Mouse (Mus musculus) retina, adult 2 months (tissue): ENCODE measurements at regions not wholly inside any gene's neighbourhood (a gene's known extent, or its start where the extent isn't known, plus 50 kb on each side); places are given as distances from the start of the nearest gene placed in this dataset.
"Not testable (repeated sequence)": the region's sequence is repeated elsewhere in the genome, so short reads cannot be mapped to it uniquely, and the experiment has no call there.

Source experiments
- DNase-seq: peaks from one replicate; pipeline ENCODE4 v3.0.0-alpha.2; 2012; ENCODE audit warnings: low read depth, low spot score

DNA sequence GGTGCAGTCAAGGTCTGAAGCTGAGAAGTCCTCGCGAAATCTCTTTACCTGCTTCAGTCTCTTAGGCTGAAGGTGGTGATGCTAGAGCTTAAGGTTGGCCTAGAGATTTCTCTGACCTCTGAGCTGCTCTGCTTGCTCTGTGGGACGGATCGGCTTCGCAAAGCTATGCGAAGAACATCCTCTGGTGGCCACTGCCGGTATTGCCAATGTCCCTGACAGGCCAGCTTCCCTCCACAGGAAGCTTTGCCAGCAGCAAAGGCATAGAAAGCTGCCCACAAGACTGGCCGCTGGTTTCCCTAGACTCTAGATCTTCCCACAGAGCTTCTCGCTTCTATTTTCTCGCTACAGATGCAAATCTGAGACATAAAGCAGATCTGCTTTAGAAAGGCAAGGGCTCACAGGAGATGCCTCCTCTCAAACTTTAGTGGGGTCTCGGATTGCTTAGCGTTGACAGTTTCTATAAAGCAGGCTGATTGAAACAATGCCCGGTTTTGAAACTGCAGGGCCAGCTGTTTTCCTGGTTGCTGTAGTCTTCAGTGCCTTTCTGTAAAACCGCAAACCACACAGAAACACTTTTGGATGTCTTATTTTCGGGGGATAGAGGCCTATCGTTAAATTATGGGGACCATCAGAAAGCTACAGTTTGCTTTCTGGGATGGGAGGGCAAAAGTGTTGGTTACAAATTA is 153.7 kb downstream of the Car8 start:
- DNase-seq = peak; percentile 11

DNA sequence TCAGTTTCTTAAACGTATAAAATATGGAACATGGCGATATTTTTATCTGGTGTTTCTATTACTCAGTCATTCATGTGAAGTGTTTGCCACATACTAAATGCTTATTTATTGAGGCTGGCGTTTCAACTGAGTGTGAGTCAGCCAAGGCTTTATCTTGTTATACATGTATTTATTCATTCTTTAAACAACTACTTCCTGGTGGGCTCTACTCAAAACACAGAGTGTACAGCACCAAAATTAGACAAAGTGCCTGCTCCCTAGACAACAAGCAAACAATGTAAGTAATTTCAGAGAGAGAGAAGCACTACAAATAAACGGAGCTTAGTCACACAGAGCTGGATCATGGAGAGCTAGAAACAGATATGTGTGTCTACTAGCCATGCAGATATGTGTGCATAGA is 159.5 kb downstream of the Car8 start:
- no peak for DNase-seq

DNA sequence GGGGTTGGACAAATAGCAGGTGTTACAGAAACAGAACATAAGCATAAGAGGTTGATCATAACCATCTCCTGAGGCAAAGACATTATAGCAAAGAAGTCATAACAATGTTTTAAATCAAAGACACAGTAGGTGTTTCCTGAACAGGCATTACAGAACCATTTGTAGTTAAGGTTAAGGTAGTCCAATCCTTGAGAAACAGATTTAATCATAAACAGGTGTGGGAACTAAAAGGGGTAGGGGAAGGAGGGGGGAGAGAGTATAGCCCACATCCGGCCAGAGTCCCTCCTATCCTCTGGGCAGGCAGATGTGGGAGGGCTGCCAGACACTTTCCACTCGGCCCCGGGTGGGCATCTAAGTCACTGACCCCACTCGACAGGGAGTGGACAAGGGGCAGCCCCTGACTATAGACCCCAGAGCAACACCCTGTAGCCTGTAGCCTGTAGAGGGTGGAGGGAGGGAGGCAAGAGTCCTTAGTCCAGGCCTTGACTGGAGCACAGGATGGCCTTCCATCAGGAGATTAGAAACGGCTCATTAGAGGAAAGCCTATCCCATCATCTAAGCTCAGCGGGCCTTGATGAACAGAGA is 165.8 kb downstream of the Car8 start:
- DNase-seq = no peak

DNA sequence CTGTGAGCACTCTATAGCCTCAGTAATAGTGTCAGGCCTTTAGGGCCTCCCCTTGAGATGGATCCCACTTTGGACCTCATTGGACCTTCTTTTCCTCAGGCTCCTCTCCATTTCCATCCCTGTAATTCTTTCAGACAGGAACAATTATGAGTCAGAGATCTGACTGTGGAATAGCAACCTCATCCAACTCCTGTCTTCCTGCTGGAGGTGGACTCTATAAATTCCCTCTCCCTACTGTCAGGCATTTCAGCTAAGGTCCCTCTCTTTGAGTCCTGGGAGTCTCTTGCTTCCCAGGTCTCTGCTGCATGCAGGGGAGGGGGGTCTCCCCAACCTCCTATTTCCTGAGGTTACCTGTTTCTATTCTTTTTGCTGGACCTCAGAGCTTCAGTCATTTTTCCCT is 168.1 kb downstream of the Car8 start:
- not testable (repeated sequence) for DNase-seq

DNA sequence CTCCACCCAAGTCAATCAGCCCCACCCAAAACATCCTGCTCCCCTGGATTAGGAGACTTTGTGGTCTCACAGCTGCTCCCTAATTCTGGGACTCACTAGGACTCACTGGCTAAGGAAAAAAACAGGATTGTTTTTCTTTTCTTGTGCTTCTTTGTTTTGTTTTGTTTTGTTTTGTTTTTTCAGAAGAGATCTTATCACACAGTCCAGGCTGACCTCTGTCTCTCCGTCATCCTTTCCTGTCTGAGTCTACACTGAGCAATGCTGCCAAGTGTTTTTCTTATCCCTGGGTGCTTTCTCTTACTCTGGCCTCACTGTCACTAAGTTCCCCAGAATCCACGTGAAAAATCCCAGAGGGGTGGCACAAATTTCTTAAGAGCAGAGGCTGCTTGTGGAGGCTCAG is 170.8 kb downstream of the Car8 start:
- no peak for DNase-seq

DNA sequence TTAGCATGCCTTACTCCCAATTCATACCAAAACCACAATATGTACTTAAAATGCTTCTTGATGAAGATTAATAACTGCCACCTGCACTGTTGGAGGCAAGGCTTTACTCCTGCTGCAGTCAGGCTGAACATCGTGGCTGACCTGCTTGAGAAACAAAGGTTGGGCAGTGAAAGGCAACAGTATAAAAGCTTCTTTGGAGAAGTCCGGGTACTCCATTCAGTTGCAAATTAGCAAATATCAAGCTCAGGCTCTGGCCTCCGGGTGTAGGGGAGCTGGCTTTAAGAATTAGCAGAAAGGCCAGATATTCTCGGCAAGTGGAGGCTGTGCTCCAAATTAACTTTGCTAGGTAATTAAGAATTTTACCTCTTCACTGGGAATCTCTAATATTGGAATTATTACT is 197.1 kb downstream of the Car8 start:
- no peak for DNase-seq

DNA sequence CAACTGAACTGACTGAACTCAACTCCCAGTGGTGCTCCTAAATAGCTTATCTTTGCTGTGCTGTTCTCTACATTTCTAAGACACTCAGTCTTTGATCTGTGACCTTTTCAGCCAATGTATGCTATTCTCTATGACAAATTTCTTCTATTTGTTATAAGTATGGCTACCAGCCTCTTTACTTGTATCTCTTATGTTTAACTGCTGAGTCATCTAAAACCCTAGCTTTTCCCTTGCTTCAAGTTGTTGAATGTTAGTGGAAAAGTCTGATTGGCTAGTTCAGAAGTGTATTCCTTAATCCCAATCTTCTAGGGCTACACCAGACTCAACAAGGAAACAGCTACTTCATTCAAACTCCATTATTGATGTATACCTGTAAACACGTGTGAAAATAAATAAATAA is 201.0 kb downstream of the Car8 start:
- DNase-seq = no peak

DNA sequence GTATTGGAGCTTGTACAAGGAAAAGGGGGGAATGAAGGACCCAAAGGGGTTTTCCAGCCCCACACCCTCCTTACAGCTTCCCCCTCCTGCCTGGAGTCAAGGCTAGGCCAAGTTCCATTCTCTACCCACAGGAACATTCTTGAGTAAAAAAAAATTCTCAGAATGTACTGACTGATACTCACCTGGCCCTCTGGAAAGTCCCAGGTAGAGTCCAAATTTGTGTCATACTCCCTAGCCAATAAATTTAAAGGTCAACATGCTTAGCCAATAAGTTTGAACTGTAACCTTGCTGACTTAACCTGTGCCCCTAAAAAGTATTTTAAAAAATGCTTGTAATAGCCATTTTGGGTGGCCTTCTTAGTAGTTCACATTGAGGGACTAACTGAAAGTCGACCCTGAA is 205.4 kb downstream of the Car8 start:
- not testable (repeated sequence) for DNase-seq

DNA sequence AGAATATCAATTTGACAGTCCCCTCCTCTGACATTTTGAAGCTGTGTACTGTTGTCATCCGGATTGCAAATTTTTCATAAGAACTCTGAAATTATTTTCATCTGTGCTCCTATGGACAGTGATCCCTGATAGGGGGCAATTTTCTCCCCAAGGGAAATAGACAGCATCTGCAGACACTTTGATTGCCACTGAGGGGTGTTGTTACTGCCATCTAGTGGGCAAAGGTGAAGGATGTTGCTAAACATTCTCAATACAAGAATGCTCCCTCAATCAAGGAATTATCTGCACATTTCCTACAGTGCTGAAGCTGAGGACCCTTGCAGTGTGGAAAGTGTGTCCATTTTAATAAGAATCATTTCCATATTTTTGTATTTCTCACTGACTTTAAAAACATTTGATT is 233.7 kb downstream of the Car8 start:
- DNase-seq = peak; percentile 9

DNA sequence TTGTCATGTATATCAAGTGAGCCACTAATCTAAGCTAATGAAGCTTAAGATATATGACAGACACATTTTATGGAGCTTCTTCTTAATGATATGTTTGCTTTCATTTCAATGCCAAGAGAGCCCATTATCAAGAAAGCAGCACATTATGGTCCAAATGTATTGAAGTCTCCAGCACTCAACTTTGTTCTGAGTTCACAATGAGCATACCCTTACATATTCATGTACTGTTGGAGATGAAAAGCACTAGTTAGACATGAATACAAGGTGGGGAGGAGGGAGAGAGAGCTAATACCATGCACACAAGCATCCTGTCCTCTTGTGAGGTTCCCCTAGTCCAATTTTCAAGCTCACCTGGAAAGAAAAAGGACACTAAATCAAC is 241.3 kb downstream of the Car8 start:
- DNase-seq = no peak

DNA sequence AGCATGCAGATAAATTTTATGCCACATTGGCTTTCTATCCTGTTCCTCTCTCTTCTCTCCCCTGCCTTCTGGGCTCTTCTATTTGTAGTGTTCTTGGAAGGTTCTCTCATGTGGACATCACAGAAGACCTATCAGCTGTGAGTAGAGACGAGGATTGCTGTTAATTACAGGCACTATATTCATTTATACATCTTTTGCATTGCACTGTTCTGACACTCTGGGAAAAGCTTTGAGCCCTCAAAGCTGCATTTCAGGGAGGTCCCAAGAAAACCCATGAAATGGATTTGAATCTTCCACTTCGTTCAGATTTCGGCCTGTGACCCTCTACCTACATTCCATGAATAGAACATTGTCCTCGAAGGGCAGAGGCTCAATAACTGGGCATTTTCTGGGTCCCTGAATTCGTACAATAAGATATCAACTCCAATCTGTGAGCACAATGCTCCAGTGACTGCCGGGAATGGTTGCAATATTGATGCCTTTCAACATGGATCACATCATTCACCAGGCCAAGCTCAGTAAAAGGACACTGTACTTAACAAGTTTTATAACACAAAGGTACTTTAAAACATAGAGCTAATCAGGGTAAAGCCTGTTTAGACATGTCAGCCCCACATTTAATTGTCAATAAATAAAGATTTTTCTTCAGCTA is 241.8 kb downstream of the Car8 start:
- no peak for DNase-seq

DNA sequence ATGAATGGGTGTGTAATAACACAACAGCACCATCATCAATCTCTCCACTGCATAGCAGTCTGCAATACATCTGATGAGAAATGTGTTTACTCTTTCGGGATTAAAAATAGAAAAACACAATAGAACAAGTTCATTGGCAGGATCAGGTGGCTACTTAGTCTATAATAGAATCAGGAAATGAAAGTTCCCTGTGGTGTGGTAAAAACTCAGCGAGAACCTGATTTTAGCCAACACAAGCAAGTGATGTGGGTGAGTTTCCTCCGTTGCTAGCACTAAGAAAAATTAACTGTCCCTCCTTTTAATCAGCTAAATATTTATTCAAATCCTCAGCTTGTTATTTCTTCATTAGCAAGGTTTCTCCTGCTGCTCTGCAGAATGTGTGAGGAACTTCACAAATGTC is 245.9 kb downstream of the Car8 start:
- DNase-seq = no peak

DNA sequence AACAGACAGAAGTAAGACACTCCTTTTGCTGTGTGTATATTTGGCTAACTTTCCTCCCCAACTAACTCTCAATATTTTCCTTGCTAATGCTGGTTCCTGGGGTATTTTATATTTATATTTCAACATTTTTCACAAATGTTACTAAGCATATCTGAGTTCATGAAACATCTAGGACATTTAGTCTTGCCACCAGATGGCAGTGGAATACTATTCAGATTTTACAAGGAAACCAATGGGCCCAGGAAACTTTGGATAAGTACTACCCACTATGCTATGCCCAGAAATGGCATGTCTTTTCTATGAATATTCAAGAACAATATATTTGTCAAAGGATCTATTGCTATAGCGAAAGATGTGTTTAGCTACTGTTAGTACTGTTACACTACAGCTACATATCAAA is 251.1 kb downstream of the Car8 start:
- no peak for DNase-seq

DNA sequence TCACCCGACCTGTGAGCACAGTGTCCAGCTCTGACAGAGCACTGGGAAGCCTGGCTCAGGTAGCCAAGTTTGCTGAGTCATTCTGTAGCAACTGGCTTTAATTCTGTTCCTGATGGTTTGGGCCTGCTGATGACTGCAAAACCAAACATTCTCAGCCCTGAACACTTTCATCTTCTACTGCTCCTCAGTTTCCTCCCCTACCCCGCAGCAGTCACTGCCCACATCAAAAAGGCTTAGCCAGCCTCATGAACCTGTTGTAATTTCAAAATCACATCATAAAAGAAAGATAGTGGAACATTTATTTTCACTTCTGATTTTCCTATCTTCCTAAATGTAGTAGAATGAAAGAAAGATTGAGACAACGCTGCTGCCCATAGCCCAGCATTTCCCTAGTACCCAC is 251.5 kb downstream of the Car8 start:
- no peak for DNase-seq

DNA sequence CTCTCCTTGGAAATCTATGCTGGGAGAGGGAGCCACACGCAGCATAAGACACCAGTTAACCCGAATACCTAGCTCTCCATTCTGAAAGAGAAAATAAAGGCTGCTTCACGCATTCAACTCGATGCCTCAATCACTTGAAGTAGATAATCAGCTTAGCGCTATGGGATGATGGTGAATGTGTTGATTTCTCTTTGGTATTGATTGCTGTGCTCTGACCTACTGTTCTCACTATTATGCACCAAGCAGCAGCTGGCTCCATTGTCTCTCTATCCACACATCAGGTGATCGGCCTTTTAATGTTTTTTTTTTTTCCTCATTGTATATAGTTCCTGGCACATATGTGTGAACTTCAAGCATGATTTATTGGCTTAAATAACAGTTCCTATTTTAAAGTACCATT is 254.0 kb downstream of the Car8 start:
- no peak for DNase-seq

DNA sequence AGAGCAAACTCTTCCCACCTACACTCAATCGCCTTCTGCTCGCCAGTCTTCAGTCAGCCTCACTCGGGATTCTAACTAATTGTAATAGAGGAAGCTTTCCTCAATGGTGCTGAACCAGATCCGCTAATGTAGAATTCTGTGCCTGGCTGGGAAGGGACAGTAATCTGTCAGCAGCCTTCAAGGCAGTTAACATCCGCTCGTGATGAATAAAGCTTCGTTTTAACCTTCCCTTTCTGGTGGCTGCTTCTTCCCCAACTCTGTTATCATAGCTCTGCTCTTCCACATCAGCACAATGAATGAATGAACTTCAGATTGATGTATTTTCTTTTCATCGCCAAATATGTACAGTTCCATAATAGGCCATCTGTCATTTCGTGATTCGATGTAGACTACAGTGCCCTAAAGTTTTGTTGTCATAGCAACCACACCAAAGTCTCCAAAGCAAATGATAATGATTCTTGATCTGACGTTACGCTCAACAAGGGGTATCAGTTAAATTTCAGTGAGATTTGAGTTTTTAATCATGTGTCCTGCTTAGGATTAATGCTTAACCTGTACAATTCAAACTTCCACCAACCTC is 259.0 kb downstream of the Car8 start:
- DNase-seq = no peak

DNA sequence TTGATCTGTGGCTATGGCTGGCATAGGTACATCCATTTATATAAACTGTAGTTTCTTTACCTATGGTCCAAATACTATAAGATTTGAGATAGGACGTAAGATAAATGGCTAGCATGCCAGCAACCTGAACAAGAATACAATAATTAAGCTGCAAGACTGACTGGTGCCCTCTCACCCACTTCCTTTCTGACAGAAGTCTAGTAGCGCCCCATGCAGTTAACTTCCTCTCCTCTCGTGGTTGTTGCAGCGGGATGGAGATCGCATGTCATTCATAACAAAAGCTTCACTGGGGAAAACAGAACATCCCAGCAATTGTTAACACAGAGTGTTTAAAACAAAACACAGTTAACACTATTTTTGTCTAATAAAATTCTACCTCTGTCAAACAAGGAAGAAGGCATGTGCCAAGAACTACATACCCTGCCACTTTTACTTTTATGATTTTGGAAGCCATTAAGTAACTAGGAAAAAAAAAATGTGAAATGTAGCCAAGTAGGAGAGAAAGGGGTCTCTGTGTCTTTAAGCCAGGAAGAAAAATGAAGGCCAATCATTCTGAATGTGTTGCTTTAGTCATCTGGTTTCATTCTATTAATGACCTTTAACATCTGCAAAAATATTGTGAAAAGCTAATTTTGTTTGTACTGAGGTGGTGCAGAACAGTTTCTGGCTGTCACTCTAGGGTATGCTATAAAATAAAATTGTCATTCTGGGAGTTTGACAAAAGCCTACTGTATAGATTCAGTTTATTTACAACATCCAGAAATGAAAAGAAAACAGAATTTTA is 261.0 kb downstream of the Car8 start:
- no peak for DNase-seq

DNA sequence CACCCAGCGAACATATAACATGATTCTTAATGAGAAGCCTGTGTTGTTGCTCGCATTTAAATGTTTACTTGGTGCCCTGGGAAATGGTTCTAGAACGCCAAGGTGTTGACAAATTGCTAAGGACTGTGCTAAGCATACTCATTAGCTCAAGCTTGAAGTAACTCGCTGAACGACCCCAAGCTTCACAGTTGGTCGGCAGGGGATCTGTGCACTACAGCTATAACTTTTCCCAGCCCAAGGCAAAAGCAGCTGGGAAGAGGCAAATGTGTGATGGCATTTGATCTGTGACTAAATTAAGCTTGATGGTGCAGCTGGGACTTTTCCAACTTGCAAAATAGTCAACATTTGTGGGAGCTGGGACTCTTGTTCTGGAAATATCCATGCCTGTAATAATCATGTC is 268.6 kb downstream of the Car8 start:
- DNase-seq = no peak

DNA sequence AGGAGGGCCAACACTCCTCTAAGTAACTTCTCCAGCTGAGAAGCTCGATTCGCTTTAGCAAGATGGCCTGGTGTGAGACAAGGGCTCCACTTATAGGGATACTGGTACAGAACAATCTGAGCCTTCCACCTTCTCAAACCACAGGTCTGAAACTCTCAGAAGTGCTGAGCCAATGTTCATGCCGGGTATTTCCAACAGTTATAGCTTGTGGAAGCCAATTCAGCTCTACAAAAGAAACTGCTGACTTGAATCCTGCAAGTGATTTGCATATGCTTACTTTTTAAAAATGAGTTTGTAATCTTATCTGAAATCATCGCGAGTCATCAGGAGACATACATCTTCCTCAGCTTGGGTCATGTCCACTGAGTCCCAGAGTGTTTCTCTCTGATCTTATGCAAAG is 273.2 kb downstream of the Car8 start:
- DNase-seq = no peak

DNA sequence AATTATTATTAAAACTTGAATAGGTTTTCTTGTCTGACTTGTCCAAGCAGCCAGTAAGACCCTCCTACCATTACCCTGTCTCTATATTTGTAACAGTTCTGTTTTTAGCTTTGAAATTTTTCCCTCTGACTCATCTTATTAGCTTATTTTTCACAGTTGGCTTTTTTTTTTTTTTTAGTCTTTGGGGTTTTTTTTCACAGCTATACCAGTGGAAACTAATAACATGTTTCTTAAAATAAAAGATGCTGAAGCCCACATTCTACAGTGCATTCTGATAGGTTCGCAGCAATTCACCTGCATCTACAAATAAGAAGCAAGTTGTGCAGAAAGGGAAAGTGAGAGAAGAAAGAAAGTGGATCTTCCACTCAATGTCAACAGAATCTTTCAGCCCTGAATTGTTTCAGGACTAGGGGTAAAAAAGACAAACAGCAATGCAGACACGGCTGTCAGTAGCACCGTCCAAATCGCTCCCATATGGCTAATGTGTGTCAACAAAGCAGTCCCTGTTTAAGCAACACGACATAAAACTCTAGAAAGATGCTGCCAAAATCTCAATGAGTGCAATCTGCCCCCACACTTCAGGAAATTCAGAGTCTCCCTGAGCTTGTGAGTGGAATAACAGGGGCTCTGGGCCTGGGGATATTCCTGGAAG is 277.2 kb downstream of the Car8 start:
- DNase-seq = no peak

DNA sequence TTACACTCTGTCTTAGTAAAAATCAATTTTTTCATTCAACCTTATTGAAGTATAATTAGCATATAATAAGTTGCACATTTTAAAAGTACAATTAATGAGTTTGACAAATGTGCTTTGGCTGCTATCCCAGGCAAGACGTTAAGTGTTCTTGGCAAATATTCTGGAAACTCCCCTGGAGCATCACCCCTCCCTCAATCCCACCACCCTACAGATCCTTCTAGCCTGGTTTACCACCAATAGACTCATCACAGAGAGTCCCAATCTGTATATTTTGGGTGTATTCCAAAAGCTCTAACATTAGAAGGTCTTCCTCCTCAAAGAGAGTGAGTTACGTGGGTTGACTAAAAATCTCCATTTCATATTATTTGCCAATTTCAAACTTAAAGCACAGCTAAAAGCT is 278.5 kb downstream of the Car8 start:
- DNase-seq = no peak

DNA sequence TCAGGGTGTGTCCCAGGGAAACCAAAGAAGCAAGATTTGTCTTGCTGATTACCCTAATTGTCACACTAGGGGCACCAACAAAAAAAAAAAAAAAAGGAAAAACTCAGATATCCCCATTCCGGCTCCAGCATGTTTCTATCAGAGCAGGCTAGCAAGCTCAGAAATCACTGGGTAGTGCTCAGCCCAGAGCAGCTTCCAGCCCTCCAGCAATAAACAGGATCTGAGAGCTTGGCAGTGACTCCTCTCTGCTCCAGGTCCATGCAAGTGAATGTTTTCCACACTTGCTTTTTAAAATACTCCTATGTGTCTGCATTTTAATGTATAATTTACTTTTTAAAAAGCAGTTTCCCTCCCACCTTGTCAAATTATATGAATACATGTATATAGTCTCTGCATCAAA is 290.8 kb downstream of the Car8 start:
- DNase-seq = no peak
